Mouse (Mus musculus) embryonic fibroblast, embryonic 13.5 days (primary cell): ENCODE measurements around the gene Fam69b. TPM values are rescaled to one million over a fixed set of nuclear protein-coding genes. Genes with fewer than 3 reads are reported as not detected.

Experiments
- H3K27ac ChIP-seq: 2 replicates; pipeline ENCODE4 v1.5.1; 2012; ENCODE audit warnings: low read length, control low read depth, inconsistent platforms; ENCODE audit not compliant: insufficient read depth
- H3K4me1 ChIP-seq: 2 replicates; pipeline ENCODE4 v1.6.1; 2011; ENCODE audit warnings: low read length; ENCODE audit not compliant: control insufficient read depth, insufficient read depth
- H3K4me3 ChIP-seq: 2 replicates; pipeline ENCODE4 v1.5.1; 2011; ENCODE audit warnings: mild to moderate bottlenecking, control low read depth, low read length; ENCODE audit not compliant: insufficient read depth
- CTCF ChIP-seq: IDR thresholded peaks from 2 replicates; pipeline ENCODE4 v1.5.1; 2011; ENCODE audit warnings: mild to moderate bottlenecking, control low read depth, low read length, moderate library complexity, borderline replicate concordance; ENCODE audit not compliant: insufficient read depth
- POLR2A ChIP-seq: IDR thresholded peaks from 2 replicates; pipeline ENCODE4 v1.6.1; 2011; ENCODE audit warnings: low read depth, mild to moderate bottlenecking, control low read depth, low read length, moderate library complexity
- polyA plus RNA-seq: library from polyadenylated mRNA; stranded (reverse); fragments of >200 nt; gene quantifications from 2 replicates; pipeline ENCODE4 v1.2.4, GENCODE M21; 2011; ENCODE audit warnings: low read depth; ENCODE audit not compliant: missing spikeins, insufficient read length

Fam69b gene
- polyA plus RNA-seq, 1 experiment: 16.3 TPM

GRCm38 (mm10) chr2:26635489-26636324, 7.5 kb downstream of the Fam69b start:
- H3K4me3 ChIP-seq: no peak overlapping the region
- peaks cover 8% of the 10 kb centered on the region; the same call in 1 of the 2 replicates for H3K4me1 ChIP-seq
- TF ChIP-seq CTCF: no peak
- TF ChIP-seq POLR2A: peak; percentile 11; the same call in 1 of the 2 replicates
- H3K27ac ChIP-seq: no peak overlapping the region

DNA sequence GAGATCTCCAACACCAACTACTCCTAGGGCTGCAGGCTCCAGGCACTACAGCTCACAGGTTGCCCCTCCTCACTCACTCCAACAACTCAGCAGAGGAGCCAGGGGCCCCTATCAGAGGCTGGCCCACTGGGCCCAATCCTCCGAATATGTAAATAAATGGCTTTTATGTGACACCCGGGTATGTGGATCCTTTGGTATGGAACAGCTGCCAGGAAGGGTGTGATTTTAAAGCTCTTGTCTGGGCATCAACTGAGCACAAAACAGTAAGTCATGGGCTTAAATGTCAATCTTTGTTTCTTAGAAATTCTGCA, 8.0 kb downstream of the Fam69b start:
- Histone ChIP-seq H3K27ac (no peak overlapping the region), H3K4me1 (peaks cover 14% of the 10 kb centered on the region; the same call in 1 of the 2 replicates), H3K4me3 (no peak overlapping the region)
- no peak for TF ChIP-seq CTCF
- TF ChIP-seq POLR2A: no peak

DNA sequence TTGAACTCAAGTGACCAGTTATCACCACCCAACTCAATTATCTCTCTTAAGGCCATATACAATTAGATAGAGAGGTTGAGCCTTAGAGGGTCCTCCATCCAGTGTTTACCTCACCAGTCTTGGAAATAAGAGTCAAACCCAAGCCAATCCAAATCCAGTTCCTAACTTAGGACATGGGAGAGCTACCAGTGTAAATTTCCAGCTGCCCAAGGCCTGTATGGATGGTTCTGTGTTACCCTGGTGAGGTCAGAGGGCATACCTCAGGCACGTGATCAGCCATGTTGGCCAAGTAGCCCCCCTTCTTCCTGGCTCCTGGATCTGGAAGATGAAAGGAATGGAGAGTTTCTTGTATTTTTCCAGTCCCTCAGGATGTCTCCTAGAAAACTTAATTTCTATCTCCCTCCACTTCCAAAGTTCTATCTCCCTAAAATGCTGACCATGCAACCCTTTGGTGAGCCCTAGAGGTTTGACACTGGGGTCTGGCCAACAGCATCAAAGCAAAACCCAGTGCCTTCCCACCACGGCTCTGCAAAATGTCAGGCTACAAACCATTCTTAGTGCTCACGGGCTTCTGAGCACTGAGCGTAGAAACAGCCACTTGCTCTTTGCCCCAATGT, 9.2 kb downstream of the Fam69b start:
- H3K27ac ChIP-seq: no peak overlapping the region
- TF ChIP-seq CTCF (no peak), POLR2A (no peak)
- 0 out of 2 replicates have a peak overlapping the region, but pooled peaks have one; percentile 98 for H3K4me3 ChIP-seq
- H3K4me1 ChIP-seq: peaks cover 15% of the 10 kb centered on the region; the same call in 1 of the 2 replicates

DNA sequence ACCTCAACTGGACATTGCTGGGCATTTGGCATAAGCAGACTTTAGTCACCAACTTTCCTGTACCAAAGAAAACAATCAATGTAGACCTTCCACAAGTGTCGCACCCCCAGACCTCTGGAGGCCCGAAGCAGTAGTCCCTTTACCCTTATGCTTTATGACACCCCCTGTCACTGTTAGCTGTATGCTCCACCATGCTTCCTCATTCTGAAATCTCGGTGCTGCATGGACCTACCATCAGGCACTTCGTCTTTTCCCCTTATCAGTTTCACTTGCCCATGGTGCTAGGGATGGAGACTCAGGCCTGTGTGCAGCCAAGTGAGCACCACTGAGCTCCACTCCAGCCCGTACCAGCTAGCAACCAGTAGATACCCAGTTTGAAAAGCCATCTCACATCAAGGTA, 9.8 kb downstream of the Fam69b start:
- Histone ChIP-seq H3K4me1 (peaks cover 15% of the 10 kb centered on the region; the same call in 1 of the 2 replicates), H3K27ac (no peak overlapping the region), H3K4me3 (peak overlapping the region; percentile 98)
- TF ChIP-seq CTCF: no peak
- TF ChIP-seq POLR2A: peak; percentile 20; the same call in 1 of the 2 replicates

GRCm38 (mm10) chr2:26638572-26638971, 10.3 kb downstream of the Fam69b start:
- TF ChIP-seq POLR2A (no peak), CTCF (no peak)
- H3K4me3 ChIP-seq: peak overlapping the region; percentile 98
- H3K27ac ChIP-seq: no peak overlapping the region
- H3K4me1 ChIP-seq: peaks cover 15% of the 10 kb centered on the region; the same call in 1 of the 2 replicates

- Histone ChIP-seq H3K4me1 (peaks cover 15% of the 10 kb centered on the region; the same call in 1 of the 2 replicates), H3K27ac (no peak overlapping the region), H3K4me3 (peak overlapping the region; percentile 98)
- peak; percentile 47 for TF ChIP-seq POLR2A
- TF ChIP-seq CTCF: peak; percentile 65; the same call in 1 of the 2 replicates
These were observed 10.8 kb downstream of the Fam69b start for GRCm38 (mm10) chr2:26639083-26639482.

- Histone ChIP-seq H3K4me3 (peak overlapping the region; percentile 98), H3K27ac (peak overlapping the region; percentile 97), H3K4me1 (peaks cover 15% of the 10 kb centered on the region; the same call in 1 of the 2 replicates)
- TF ChIP-seq CTCF (peak; percentile 64; the same call in 1 of the 2 replicates), POLR2A (peak; percentile 98)
These were observed 11.9 kb downstream of the Fam69b start for GRCm38 (mm10) chr2:26639838-26640830.

GRCm38 (mm10) chr2:26641006-26641647, 12.9 kb downstream of the Fam69b start:
- Histone ChIP-seq H3K4me3 (no peak overlapping the region), H3K4me1 (peaks cover 15% of the 10 kb centered on the region; the same call in 1 of the 2 replicates), H3K27ac (peak overlapping the region; percentile 97)
- TF ChIP-seq CTCF (no peak), POLR2A (no peak)

- Histone ChIP-seq H3K4me3 (no peak overlapping the region), H3K27ac (no peak overlapping the region)
- TF ChIP-seq POLR2A (no peak), CTCF (no peak)
These were observed 15.7 kb downstream of the Fam69b start for GRCm38 (mm10) chr2:26643942-26644341.

More at GRCm38 (mm10) chr2:26643942-26644341, 15.7 kb downstream of the Fam69b start:
- 0 out of 2 replicates have a peak, but pooled peaks cover 7% of the 10 kb centered on the region for H3K4me1 ChIP-seq
